Mouse (Mus musculus) lung, adult 2 months (tissue): ENCODE measurements around the gene Agap1. TPM values are rescaled to one million over a fixed set of nuclear protein-coding genes. Genes with fewer than 3 reads are reported as not detected.

Experiments
- DNase-seq: peaks from one replicate; pipeline ENCODE4 v3.0.0; 2022
- H3K4me1 ChIP-seq: fragments of 200-500 bp; 2 replicates; pipeline ENCODE4 v1.6.1; 2011; ENCODE audit warnings: low read length; ENCODE audit not compliant: control insufficient read depth, insufficient read depth
- H3K4me3 ChIP-seq: fragments of 200-500 bp; replicated peaks from 2 replicates; pipeline ENCODE3; 2011; ENCODE audit warnings: low read depth, mild to moderate bottlenecking, control low read depth, low read length; ENCODE audit errors: extremely low read depth
- CTCF ChIP-seq: fragments of 200-500 bp; IDR thresholded peaks from 2 replicates; pipeline ENCODE4 v1.5.1; 2011; ENCODE audit warnings: mild to moderate bottlenecking, low read length, control low read depth; ENCODE audit not compliant: insufficient read depth
- POLR2A ChIP-seq: fragments of 200-500 bp; IDR thresholded peaks from 2 replicates; pipeline ENCODE4 v1.6.1; 2011; ENCODE audit warnings: low read depth, mild to moderate bottlenecking, control low read depth, low read length, borderline replicate concordance; ENCODE audit errors: extremely low read depth
- WGBS: fragments of 180-500 bp; shearing (Covaris S2); methylation state at CpG from one replicate; pipeline ENCODE4 v1.1.7; 2018; 5-methylcytosine and 5-hydroxymethylcytosine counted together
- polyA plus RNA-seq: library from polyadenylated mRNA; depleted of rRNA; stranded (reverse); fragments of >200 nt; gene quantifications from 2 replicates; pipeline ENCODE4 v1.2.3, GENCODE M21; 2012

The Agap1 gene
- polyA plus RNA-seq, 1 experiment = 28.0 TPM

- 85% methylated on average over 7 of the region's 7 CpGs for WGBS
- Histone ChIP-seq H3K4me3 (no peak overlapping the region), H3K4me1 (no peaks in the 10 kb centered on the region)
- no peak for TF ChIP-seq POLR2A
- DNase-seq = no peak
Measured at GRCm38 (mm10) chr1:89667387-89667786, 212.8 kb downstream of the Agap1 start.

DNA sequence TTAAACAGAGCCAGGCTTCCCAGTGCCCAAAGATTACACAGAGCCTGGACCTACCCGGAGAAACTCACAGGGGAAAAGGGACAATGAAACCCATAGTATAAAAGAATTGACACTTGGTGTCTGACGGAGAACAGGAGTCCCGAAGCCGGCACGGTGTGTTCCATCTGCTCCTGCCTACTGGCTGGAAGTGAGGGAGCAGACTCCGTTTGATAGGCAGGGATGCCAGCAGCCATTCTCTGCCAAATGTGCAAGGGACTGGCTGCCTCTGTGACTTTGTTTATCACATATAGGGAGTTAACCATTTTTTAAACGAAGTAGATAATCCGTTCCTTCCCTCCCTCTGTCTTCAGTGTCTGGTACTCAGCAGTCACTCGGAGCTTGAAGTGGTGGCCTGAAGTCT, 214.0 kb downstream of the Agap1 start:
- DNase-seq = no peak
- H3K4me3 ChIP-seq = no peak overlapping the region
- 82% methylated on average over 9 of the region's 9 CpGs for WGBS
- TF ChIP-seq CTCF = no peak
- H3K4me1 ChIP-seq = no peaks in the 10 kb centered on the region

DNA sequence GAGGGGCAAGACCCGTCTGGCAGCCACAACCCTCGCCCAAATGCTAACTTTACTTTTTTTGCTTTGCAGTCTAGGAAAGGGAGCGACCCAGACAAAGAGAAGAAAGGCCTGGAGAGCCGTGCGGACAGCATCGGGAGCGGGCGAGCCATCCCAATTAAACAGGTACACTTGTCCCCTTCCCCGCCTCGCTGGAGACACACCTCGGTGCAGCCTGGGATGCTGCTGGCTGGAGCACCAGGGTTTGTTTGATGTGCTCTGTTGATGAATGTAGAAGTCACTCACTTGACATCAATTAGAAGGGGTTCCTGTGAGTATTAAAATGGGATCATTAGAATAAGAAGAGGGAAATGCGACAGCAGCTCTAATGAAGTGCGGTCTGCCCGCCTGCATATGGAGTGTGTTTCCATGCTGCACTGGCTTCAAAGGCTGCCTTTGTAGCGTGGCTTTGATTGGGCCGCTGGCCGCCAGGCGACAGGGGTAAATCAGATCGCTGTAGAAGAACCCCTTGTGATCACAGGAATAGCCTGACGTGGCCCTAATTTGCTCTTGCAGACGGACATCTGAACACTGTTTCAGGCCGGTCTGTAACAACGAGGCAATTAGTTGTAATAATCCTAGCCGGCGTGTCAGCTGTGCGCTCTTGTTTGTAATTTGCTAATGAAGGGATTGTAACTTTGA, 216.6 kb downstream of the Agap1 start:
- no peak for TF ChIP-seq CTCF
- 92% methylated on average over 26 of the region's 26 CpGs for WGBS
- no peak for DNase-seq
- Histone ChIP-seq H3K4me3 (no peak overlapping the region), H3K4me1 (no peaks in the 10 kb centered on the region)

DNA sequence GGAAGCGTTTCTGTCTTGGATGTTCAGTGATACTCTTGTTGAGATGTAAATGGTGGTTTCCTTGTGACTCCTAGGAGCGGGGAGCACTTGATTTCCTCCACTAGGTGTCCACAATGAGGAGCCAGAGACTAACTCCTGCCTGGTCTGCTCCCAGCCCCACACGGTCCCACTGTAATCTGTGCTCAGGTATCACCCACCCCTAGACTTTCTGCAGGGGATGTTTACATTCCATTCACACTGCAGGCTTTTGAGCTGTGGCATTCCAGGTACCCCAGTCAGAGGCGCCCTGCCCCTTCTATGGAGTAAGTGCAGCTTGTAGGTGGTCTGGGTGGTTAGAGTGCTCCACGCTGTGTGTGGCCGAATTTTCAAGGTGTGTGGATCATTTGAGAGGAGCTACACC, 218.5 kb downstream of the Agap1 start:
- Histone ChIP-seq H3K4me1 (no peaks in the 10 kb centered on the region), H3K4me3 (no peak overlapping the region)
- TF ChIP-seq POLR2A (no peak), CTCF (no peak)
- 84% methylated on average over 6 of the region's 6 CpGs for WGBS
- DNase-seq = no peak

GRCm38 (mm10) chr1:89673686-89674085, 219.1 kb downstream of the Agap1 start:
- Histone ChIP-seq H3K4me3 (no peak overlapping the region), H3K4me1 (no peaks in the 10 kb centered on the region)
- TF ChIP-seq POLR2A (no peak), CTCF (peak; percentile 31; the same call in 1 of the 2 replicates)
- 94% methylated on average over 3 of the region's 3 CpGs for WGBS
- DNase-seq = no peak

GRCm38 (mm10) chr1:89674681-89675080, 220.1 kb downstream of the Agap1 start:
- 90% methylated on average over 9 of the region's 9 CpGs for WGBS
- DNase-seq = no peak
- no peak for TF ChIP-seq CTCF
- no peak for TF ChIP-seq POLR2A

DNA sequence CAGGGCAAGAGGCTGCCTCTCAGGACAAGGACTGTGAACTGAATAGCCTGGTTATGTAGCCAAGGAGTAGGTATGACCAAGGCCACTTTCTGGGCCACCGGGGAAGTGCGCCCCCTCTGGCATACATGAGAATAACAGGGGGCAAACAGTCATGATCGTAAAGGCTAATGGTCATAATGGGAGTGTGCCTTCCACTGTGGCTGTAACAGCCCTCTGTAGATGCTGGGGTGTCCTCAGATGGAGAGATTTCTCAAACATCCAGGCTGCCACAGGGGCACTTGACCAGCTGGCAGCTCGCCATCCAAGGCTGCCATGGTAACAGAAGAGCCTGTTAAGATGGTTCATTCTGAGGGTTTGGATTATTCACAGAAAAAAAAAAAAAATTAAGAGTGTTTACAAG, 221.8 kb downstream of the Agap1 start:
- Histone ChIP-seq H3K4me1 (no peaks in the 10 kb centered on the region), H3K4me3 (no peak overlapping the region)
- DNase-seq = peak; percentile 14
- 68% methylated on average over 4 of the region's 4 CpGs for WGBS
- TF ChIP-seq CTCF (peak; percentile 26; the same call in 1 of the 2 replicates), POLR2A (no peak)

More at GRCm38 (mm10) chr1:89674681-89675080, 220.1 kb downstream of the Agap1 start:
- H3K4me1 ChIP-seq = no peaks in the 10 kb centered on the region
- no peak overlapping the region for H3K4me3 ChIP-seq

- 94% methylated on average over 7 of the region's 7 CpGs for WGBS
- DNase-seq = no peak
- Histone ChIP-seq H3K4me3 (no peak overlapping the region), H3K4me1 (no peaks in the 10 kb centered on the region)
- TF ChIP-seq CTCF (no peak), POLR2A (no peak)
Measured at GRCm38 (mm10) chr1:89680673-89681072, 226.1 kb downstream of the Agap1 start.

GRCm38 (mm10) chr1:89688914-89689313, 234.3 kb downstream of the Agap1 start:
- Histone ChIP-seq H3K4me3 (no peak overlapping the region), H3K4me1 (peaks cover 5% of the 10 kb centered on the region; the same call in 1 of the 2 replicates)
- TF ChIP-seq CTCF (no peak), POLR2A (no peak)
- WGBS = 77% methylated on average over 10 of the region's 10 CpGs
- no peak for DNase-seq

DNA sequence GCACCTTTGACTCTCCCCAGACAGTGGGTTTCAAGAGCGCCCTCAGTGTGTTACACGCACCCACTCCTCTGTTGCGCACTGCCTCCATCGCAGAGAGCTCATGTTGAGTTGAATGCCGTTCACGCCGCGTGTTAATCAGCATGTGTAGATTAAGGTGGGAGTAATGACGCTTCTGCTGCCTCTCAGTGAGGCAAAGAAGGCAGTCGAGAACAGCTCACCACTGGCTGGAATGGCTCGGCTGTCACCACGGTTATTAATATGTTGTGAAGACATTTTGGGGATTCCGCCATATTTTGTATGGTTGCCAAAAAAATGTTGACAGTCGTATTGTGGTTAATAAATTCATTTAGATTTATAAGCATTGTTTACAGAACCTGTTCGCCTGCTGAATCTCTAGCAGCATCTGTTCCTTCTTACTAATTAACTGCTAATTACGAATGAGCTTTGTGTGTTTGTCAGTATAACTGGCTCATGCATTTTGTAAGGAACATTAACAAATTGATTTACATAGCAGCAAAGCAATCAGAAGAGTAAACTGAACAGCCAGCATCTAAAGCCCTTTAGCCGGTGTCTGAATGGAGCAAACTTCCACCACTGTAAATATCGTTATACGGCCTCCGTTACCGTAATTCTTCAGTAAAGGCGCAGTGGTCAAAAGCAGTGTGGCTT, 235.1 kb downstream of the Agap1 start:
- WGBS = 86% methylated on average over 22 of the region's 22 CpGs
- peaks cover 5% of the 10 kb centered on the region; the same call in 1 of the 2 replicates for H3K4me1 ChIP-seq

More for the DNA sequence above, 235.1 kb downstream of the Agap1 start:
- no peak for DNase-seq
- H3K4me3 ChIP-seq = no peak overlapping the region
- TF ChIP-seq CTCF (no peak), POLR2A (no peak)
